Mouse (Mus musculus): Measurements from ENCODE around the gene Sh2d6. TPM values are rescaled to one million over a fixed set of nuclear protein-coding genes. Genes with fewer than 3 reads are reported as not detected.
"Not testable (repeated sequence)": the region's sequence is repeated elsewhere in the genome, so short reads cannot be mapped to it uniquely, and the experiment has no call there.

Gene Sh2d6
- polyA plus RNA-seq, 1 experiment from 2014 or later, result 0.26 TPM

GRCm38 (mm10) chr6:72534035-72534809 lies 12.7 kb upstream of the Sh2d6 start:
- Histone ChIP-seq H3K9me3 (no peaks in the 10 kb centered on the region), H3K4me3 (no peak overlapping the region), H3K27me3 (no peaks in the 10 kb centered on the region), H3K36me3 (no peaks in the 10 kb centered on the region), H3K4me1 (replicated peaks) (peaks cover 27% of the 10 kb centered on the region), H3K9ac (no peak overlapping the region), H3K27ac (replicated peaks) (no peak overlapping the region), H3K4me2 (no peak overlapping the region)
- 41% methylated on average over 9 of the region's 9 CpGs for WGBS
- ATAC-seq (ENCODE audit: low FRiP score, low read depth), result peak; percentile 55

GRCm38 (mm10) chr6:72533555-72533954 lies 12.0 kb upstream of the Sh2d6 start:
- not testable (repeated sequence) for H3K4me2 ChIP-seq; H3K27me3 ChIP-seq; H3K36me3 ChIP-seq; H3K9ac ChIP-seq; H3K4me3 ChIP-seq; H3K9me3 ChIP-seq; ATAC-seq (ENCODE audit: low FRiP score, low read depth)
- peak overlapping the region; percentile 30; the same call in 1 of the 2 replicates for H3K27ac ChIP-seq (replicated peaks)
- WGBS, result 54% methylated on average over 1 of the region's 1 CpGs
- H3K4me1 ChIP-seq (replicated peaks), result peaks cover 24% of the 10 kb centered on the region

GRCm38 (mm10) chr6:72532580-72532979 lies 11.1 kb upstream of the Sh2d6 start:
- no peak for ATAC-seq (ENCODE audit: low FRiP score, low read depth)
- Histone ChIP-seq H3K9ac (no peak overlapping the region), H3K27me3 (no peaks in the 10 kb centered on the region), H3K4me2 (no peak overlapping the region), H3K4me3 (no peak overlapping the region), H3K4me1 (replicated peaks) (peaks cover 15% of the 10 kb centered on the region), H3K36me3 (no peaks in the 10 kb centered on the region), H3K27ac (replicated peaks) (peak overlapping the region; percentile 45; the same call in 1 of the 2 replicates), H3K9me3 (no peaks in the 10 kb centered on the region)
- 69% methylated on average over 4 of the region's 4 CpGs for WGBS

- Histone ChIP-seq H3K4me1 (replicated peaks) (peaks cover 8% of the 10 kb centered on the region), H3K9ac (no peak overlapping the region), H3K27ac (replicated peaks) (no peak overlapping the region), H3K9me3 (no peaks in the 10 kb centered on the region), H3K4me2 (no peak overlapping the region), H3K4me3 (no peak overlapping the region), H3K27me3 (no peaks in the 10 kb centered on the region), H3K36me3 (no peaks in the 10 kb centered on the region)
- 77% methylated on average over 10 of the region's 10 CpGs for WGBS
- no peak for ATAC-seq (ENCODE audit: low FRiP score, low read depth)
These were observed 7.1 kb upstream of the Sh2d6 start for GRCm38 (mm10) chr6:72528410-72529151.

- 89% methylated on average over 4 of the region's 4 CpGs for WGBS
- H3K27me3 ChIP-seq, result no peaks in the 10 kb centered on the region
- no peak overlapping the region for H3K9ac ChIP-seq
- ATAC-seq (ENCODE audit: low FRiP score, low read depth), result no peak
- no peaks in the 10 kb centered on the region for H3K4me1 ChIP-seq (replicated peaks)
- no peak overlapping the region for H3K27ac ChIP-seq (replicated peaks)
- no peak overlapping the region for H3K4me2 ChIP-seq
- H3K4me3 ChIP-seq, result no peak overlapping the region
- H3K9me3 ChIP-seq, result no peaks in the 10 kb centered on the region
- no peaks in the 10 kb centered on the region for H3K36me3 ChIP-seq
These were observed 5.6 kb upstream of the Sh2d6 start for GRCm38 (mm10) chr6:72527070-72527469.

GRCm38 (mm10) chr6:72524160-72524559 lies 2.7 kb upstream of the Sh2d6 start:
- Histone ChIP-seq H3K27ac (replicated peaks) (no peak overlapping the region), H3K27me3 (no peaks in the 10 kb centered on the region), H3K36me3 (no peaks in the 10 kb centered on the region), H3K4me3 (no peak overlapping the region), H3K4me1 (replicated peaks) (peaks cover 22% of the 10 kb centered on the region), H3K9ac (no peak overlapping the region), H3K9me3 (no peaks in the 10 kb centered on the region), H3K4me2 (no peak overlapping the region)
- no peak for ATAC-seq (ENCODE audit: low FRiP score, low read depth)
- 81% methylated on average over 2 of the region's 2 CpGs for WGBS

- H3K9me3 ChIP-seq, result no peaks in the 10 kb centered on the region
- H3K27ac ChIP-seq (replicated peaks), result no peak overlapping the region
- peaks cover 31% of the 10 kb centered on the region for H3K4me1 ChIP-seq (replicated peaks)
- H3K9ac ChIP-seq, result no peak overlapping the region
- no peak overlapping the region for H3K4me2 ChIP-seq
- no peak for ATAC-seq (ENCODE audit: low FRiP score, low read depth)
- H3K27me3 ChIP-seq, result no peaks in the 10 kb centered on the region
- no peaks in the 10 kb centered on the region for H3K36me3 ChIP-seq
- H3K4me3 ChIP-seq, result no peak overlapping the region
- WGBS, result 71% methylated on average over 4 of the region's 4 CpGs
These were observed 1.7 kb upstream of the Sh2d6 start for GRCm38 (mm10) chr6:72523222-72523621.

GRCm38 (mm10) chr6:72522288-72522687 lies 781 bp upstream of the Sh2d6 start:
- no peak overlapping the region for H3K4me2 ChIP-seq
- WGBS, result 89% methylated on average over 5 of the region's 5 CpGs
- no peak for ATAC-seq (ENCODE audit: low FRiP score, low read depth)
- peaks cover 32% of the 10 kb centered on the region for H3K4me1 ChIP-seq (replicated peaks)
- H3K9me3 ChIP-seq, result no peaks in the 10 kb centered on the region
- H3K9ac ChIP-seq, result no peak overlapping the region
- no peak overlapping the region for H3K4me3 ChIP-seq
- H3K27ac ChIP-seq (replicated peaks), result no peak overlapping the region
- no peaks in the 10 kb centered on the region for H3K36me3 ChIP-seq
- no peaks in the 10 kb centered on the region for H3K27me3 ChIP-seq

- H3K27ac ChIP-seq (replicated peaks), result peak overlapping the region; percentile 92
- no peak overlapping the region for H3K4me2 ChIP-seq
- H3K9ac ChIP-seq, result no peak overlapping the region
- H3K4me3 ChIP-seq, result no peak overlapping the region
- WGBS, result 94% methylated on average over 5 of the region's 5 CpGs
- H3K27me3 ChIP-seq, result no peaks in the 10 kb centered on the region
- peaks cover 32% of the 10 kb centered on the region for H3K4me1 ChIP-seq (replicated peaks)
- ATAC-seq (ENCODE audit: low FRiP score, low read depth), result no peak
- no peaks in the 10 kb centered on the region for H3K9me3 ChIP-seq
- H3K36me3 ChIP-seq, result no peaks in the 10 kb centered on the region
These were observed 603 bp downstream of the Sh2d6 start for GRCm38 (mm10) chr6:72520904-72521303.

- H3K9ac ChIP-seq, result no peak overlapping the region
- no peaks in the 10 kb centered on the region for H3K36me3 ChIP-seq
- peak overlapping the region; percentile 92 for H3K27ac ChIP-seq (replicated peaks)
- 1% methylated on average over 10 of the region's 10 CpGs for WGBS
- H3K9me3 ChIP-seq, result no peaks in the 10 kb centered on the region
- no peaks in the 10 kb centered on the region for H3K27me3 ChIP-seq
- peak; percentile 92 for ATAC-seq (ENCODE audit: low FRiP score, low read depth)
- peak overlapping the region; percentile 13; the same call in 1 of the 2 replicates for H3K4me3 ChIP-seq
- H3K4me2 ChIP-seq, result peak overlapping the region; percentile 45
- peaks cover 32% of the 10 kb centered on the region for H3K4me1 ChIP-seq (replicated peaks)
These were observed 1.4 kb downstream of the Sh2d6 start for GRCm38 (mm10) chr6:72519892-72520663.

GRCm38 (mm10) chr6:72519303-72519702 lies 2.2 kb downstream of the Sh2d6 start:
- Histone ChIP-seq H3K36me3 (no peaks in the 10 kb centered on the region), H3K4me1 (replicated peaks) (peaks cover 32% of the 10 kb centered on the region), H3K9me3 (no peaks in the 10 kb centered on the region), H3K4me3 (no peak overlapping the region; the same call in 1 of the 2 replicates), H3K4me2 (peak overlapping the region; percentile 45), H3K9ac (peak overlapping the region; percentile 28; the same call in 1 of the 2 replicates), H3K27ac (replicated peaks) (peak overlapping the region; percentile 92), H3K27me3 (no peaks in the 10 kb centered on the region)
- ATAC-seq (ENCODE audit: low FRiP score, low read depth), result peak; percentile 32
- 16% methylated on average over 8 of the region's 8 CpGs for WGBS

GRCm38 (mm10) chr6:72518842-72519241 lies 2.7 kb downstream of the Sh2d6 start:
- no peak overlapping the region for H3K9ac ChIP-seq
- H3K4me1 ChIP-seq (replicated peaks), result peaks cover 37% of the 10 kb centered on the region
- WGBS, result 92% methylated on average over 1 of the region's 1 CpGs
- H3K27me3 ChIP-seq, result no peaks in the 10 kb centered on the region
- H3K36me3 ChIP-seq, result no peaks in the 10 kb centered on the region
- no peak overlapping the region for H3K4me3 ChIP-seq
- peak overlapping the region; percentile 45; the same call in 1 of the 2 replicates for H3K4me2 ChIP-seq
- H3K9me3 ChIP-seq, result no peaks in the 10 kb centered on the region
- ATAC-seq (ENCODE audit: low FRiP score, low read depth), result no peak
- peak overlapping the region; percentile 92 for H3K27ac ChIP-seq (replicated peaks)
